ENCODE assay signal across 9 mouse cellular contexts in the genomic region with DNA sequence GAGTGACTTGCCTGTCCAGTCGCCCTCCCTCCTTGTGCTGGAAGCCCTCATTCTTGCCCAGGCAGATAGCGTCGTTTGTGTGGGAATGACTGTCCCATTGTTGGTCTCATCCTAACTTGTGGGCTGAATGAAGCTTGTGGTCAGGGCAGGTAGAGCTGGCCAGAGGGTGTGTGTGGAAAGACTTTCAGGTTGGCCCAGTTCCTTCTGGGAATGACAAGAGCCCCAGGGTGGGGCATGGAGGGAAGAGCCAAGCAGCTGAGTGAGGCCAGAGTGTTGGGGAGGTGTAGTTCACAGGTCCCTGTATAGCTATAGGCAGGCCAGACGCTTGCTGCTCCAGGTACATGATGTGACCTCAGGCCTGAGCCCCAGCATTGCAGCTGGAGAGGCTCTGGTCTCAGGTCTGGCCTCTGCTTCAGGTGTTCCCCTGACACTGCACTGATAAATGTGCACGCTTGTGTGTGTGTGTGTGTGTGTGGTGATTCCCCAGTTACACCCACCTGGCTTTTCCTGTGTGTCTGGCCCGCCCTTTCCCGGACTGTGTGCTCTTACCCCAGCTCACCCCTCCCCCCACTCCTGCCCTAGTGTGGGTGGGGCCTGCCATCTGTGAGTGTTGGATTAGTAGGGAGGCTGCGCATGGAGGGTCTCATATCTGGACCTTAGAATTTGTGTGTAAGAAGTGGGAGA. TPM values are rescaled to one million over a fixed set of nuclear protein-coding genes. Genes with fewer than 3 reads are reported as not detected.
DNase-seq lines count a peak whose midpoint lies in the region; ATAC-seq lines count a peak whose summit lies in the region.
"Had no signal": no experiment of that assay in that cellular context is flagged by ENCODE, and none has a peak within 500 bp of the region (broad histone marks: within the 10 kb centered on the region; RNA-seq: fewer than 3 reads in every experiment).

No protein-coding gene starts in this region.

- no peak overlapping the region for H3K4me2 ChIP-seq in midbrain, embryonic 11.5 days
- H3K4me2 ChIP-seq in midbrain, embryonic 16.5 days (ENCODE audit: low read length): no peak overlapping the region
- peak overlapping the region; percentile 43 for H3K4me2 ChIP-seq in liver, embryonic 12.5 days
- no peak overlapping the region for H3K4me2 ChIP-seq in stomach, embryonic 16.5 days (ENCODE audit: low read depth, low read length)
- H3K4me2 ChIP-seq in forebrain, embryonic 12.5 days: no peak overlapping the region

- H3K27ac ChIP-seq in midbrain, embryonic 11.5 days (ENCODE audit: low read depth, low read length): no peak overlapping the region
- no peak overlapping the region for H3K27ac ChIP-seq in midbrain, embryonic 16.5 days (ENCODE audit: low read length)
- peak overlapping the region; percentile 65 for H3K27ac ChIP-seq in liver, embryonic 12.5 days
- peak overlapping the region; percentile 63; the same call in 1 of the 2 replicates for H3K27ac ChIP-seq in stomach, embryonic 16.5 days (ENCODE audit: low read length)
- no peak overlapping the region for H3K27ac ChIP-seq in forebrain, embryonic 12.5 days
- H3K27ac ChIP-seq: macrophage had no signal

- ATAC-seq in midbrain, embryonic 11.5 days (ENCODE audit: low FRiP score): no peak
- ATAC-seq in midbrain, embryonic 16.5 days: no peak
- ATAC-seq in liver, embryonic 12.5 days: peak; percentile 82
- ATAC-seq in stomach, embryonic 16.5 days (ENCODE audit: insufficient read depth, low FRiP score): peak; percentile 63; the same call in 1 of the 2 replicates
- ATAC-seq in forebrain, embryonic 12.5 days (ENCODE audit: low FRiP score): no peak

- 59% methylated on average over 8 of the region's 8 CpGs for WGBS in midbrain, embryonic 11.5 days
- 76% methylated on average over 8 of the region's 8 CpGs for WGBS in midbrain, embryonic 16.5 days
- 43% methylated on average over 8 of the region's 8 CpGs for WGBS in liver, embryonic 12.5 days (ENCODE audit: insufficient replicate concordance)
- 50% methylated on average over 8 of the region's 8 CpGs for WGBS in stomach, embryonic 16.5 days
- WGBS in forebrain, embryonic 12.5 days: 81% methylated on average over 8 of the region's 8 CpGs

- DNase-seq in adrenal gland, postnatal 25 days: peak; percentile 30
- no peak for DNase-seq in adrenal gland, adult 18-20 months (ENCODE audit: low spot score in 2 of 2)
- DNase-seq in midbrain, embryonic 11.5 days (ENCODE audit: low spot score, missing footprints): peak; percentile 84
- no peak for DNase-seq in gastrocnemius, adult 18-20 months (ENCODE audit: low spot score)

- no peaks in the 10 kb centered on the region for H3K9me3 ChIP-seq in midbrain, embryonic 11.5 days (ENCODE audit: control insufficient read depth, low read length)
- no peaks in the 10 kb centered on the region for H3K9me3 ChIP-seq in midbrain, embryonic 16.5 days (replicated peaks; ENCODE audit: control insufficient read depth, low read length, poor library complexity, severe bottlenecking)
- no peaks in the 10 kb centered on the region for H3K9me3 ChIP-seq in liver, embryonic 12.5 days (replicated peaks)
- no peaks in the 10 kb centered on the region for H3K9me3 ChIP-seq in stomach, embryonic 16.5 days (replicated peaks; ENCODE audit: control insufficient read depth, low read length)
- H3K9me3 ChIP-seq in forebrain, embryonic 12.5 days: no peaks in the 10 kb centered on the region

- H3K4me3 ChIP-seq in midbrain, embryonic 11.5 days (ENCODE audit: low read depth, low read length): no peak overlapping the region
- H3K4me3 ChIP-seq in midbrain, embryonic 16.5 days (ENCODE audit: low read depth, low read length): no peak overlapping the region
- no peak overlapping the region for H3K4me3 ChIP-seq in liver, embryonic 12.5 days
- H3K4me3 ChIP-seq in stomach, embryonic 16.5 days (replicated peaks; ENCODE audit: low read length): no peak overlapping the region
- no peak overlapping the region for H3K4me3 ChIP-seq in forebrain, embryonic 12.5 days (replicated peaks)

- H3K27me3 ChIP-seq in midbrain, embryonic 11.5 days (ENCODE audit: control insufficient read depth, insufficient read depth, low read length): no peaks in the 10 kb centered on the region
- H3K27me3 ChIP-seq in midbrain, embryonic 16.5 days (ENCODE audit: control insufficient read depth, insufficient read depth, low read depth, low read length): no peaks in the 10 kb centered on the region
- H3K27me3 ChIP-seq in liver, embryonic 12.5 days (replicated peaks): no peaks in the 10 kb centered on the region
- H3K27me3 ChIP-seq in stomach, embryonic 16.5 days (ENCODE audit: control insufficient read depth, insufficient read depth, low read length): no peaks in the 10 kb centered on the region
- H3K27me3 ChIP-seq in forebrain, embryonic 12.5 days: no peaks in the 10 kb centered on the region

- H3K9ac ChIP-seq in midbrain, embryonic 11.5 days (ENCODE audit: low read length): no peak overlapping the region
- no peak overlapping the region for H3K9ac ChIP-seq in midbrain, embryonic 16.5 days (ENCODE audit: low read depth, low read length)
- peak overlapping the region; percentile 9 for H3K9ac ChIP-seq in liver, embryonic 12.5 days
- H3K9ac ChIP-seq in stomach, embryonic 16.5 days (ENCODE audit: low read length): no peak overlapping the region
- no peak overlapping the region for H3K9ac ChIP-seq in forebrain, embryonic 12.5 days

- peaks cover 12% of the 10 kb centered on the region for H3K4me1 ChIP-seq in midbrain, embryonic 11.5 days (ENCODE audit: control insufficient read depth, insufficient read depth, low read length)
- H3K4me1 ChIP-seq in midbrain, embryonic 16.5 days (ENCODE audit: control insufficient read depth, insufficient read depth, low read length): peaks cover 8% of the 10 kb centered on the region; the same call in 1 of the 2 replicates
- H3K4me1 ChIP-seq in liver, embryonic 12.5 days: peaks cover 66% of the 10 kb centered on the region
- peaks cover 28% of the 10 kb centered on the region for H3K4me1 ChIP-seq in stomach, embryonic 16.5 days (ENCODE audit: control insufficient read depth, insufficient read depth, low read length)
- H3K4me1 ChIP-seq in forebrain, embryonic 12.5 days: peaks cover 28% of the 10 kb centered on the region

- H3K36me3 ChIP-seq in midbrain, embryonic 11.5 days (ENCODE audit: control insufficient read depth, insufficient read depth, low read length): peaks cover 7% of the 10 kb centered on the region
- H3K36me3 ChIP-seq in midbrain, embryonic 16.5 days (ENCODE audit: control insufficient read depth, insufficient read depth, low read length): peaks cover 25% of the 10 kb centered on the region
- peaks cover 84% of the 10 kb centered on the region for H3K36me3 ChIP-seq in liver, embryonic 12.5 days
- H3K36me3 ChIP-seq in stomach, embryonic 16.5 days (ENCODE audit: control insufficient read depth, insufficient read depth, low read length): peaks cover 16% of the 10 kb centered on the region; the same call in 1 of the 2 replicates
- peaks cover 42% of the 10 kb centered on the region for H3K36me3 ChIP-seq in forebrain, embryonic 12.5 days (replicated peaks)

RNA-seq across cellular contexts. Expression of gene Pgs1, which starts 21.5 kb away (rescaled TPM):
- 58.9 and 60.0 TPM in 2 replicates for total RNA-seq in adrenal gland, postnatal 25 days (2021)
- total RNA-seq in adrenal gland, adult 18-20 months (2021): 10 to 100 TPM; 47.8 to 65.5 TPM
- 40.2 and 42.7 TPM in 2 replicates for polyA plus RNA-seq in midbrain, embryonic 11.5 days (2014; fragmentation: Nextera tagmentation; extraction: Ambion mirVana)
- polyA plus RNA-seq in midbrain, embryonic 16.5 days (2015; fragmentation: Nextera tagmentation; extraction: Ambion mirVana): 61.2 and 62.1 TPM in 2 replicates
- 26.4 and 29.6 TPM in 2 replicates for polyA plus RNA-seq in liver, embryonic 12.5 days (2016; fragmentation: Nextera tagmentation; extraction: Ambion mirVana)
- 32.1 and 37.1 TPM in 2 replicates for polyA plus RNA-seq in stomach, embryonic 16.5 days (2015; fragmentation: Nextera tagmentation; extraction: Ambion mirVana)
- 10 to 100 TPM; 17.6 to 18.5 TPM for total RNA-seq in gastrocnemius, adult 18-20 months (2021)
- polyA plus RNA-seq in forebrain, embryonic 12.5 days (2016; fragmentation: Nextera tagmentation; extraction: Ambion mirVana): 45.3 and 45.9 TPM in 2 replicates

RNA-seq across cellular contexts. Expression of gene Socs3, which starts 37.8 kb away (rescaled TPM):
- total RNA-seq in adrenal gland, postnatal 25 days (2021): 8.8 and 9.0 TPM in 2 replicates
- 1 to 10 TPM; 4.2 to 5.6 TPM for total RNA-seq in adrenal gland, adult 18-20 months (2021)
- 5.5 and 5.9 TPM in 2 replicates for polyA plus RNA-seq in midbrain, embryonic 11.5 days (2014; fragmentation: Nextera tagmentation; extraction: Ambion mirVana)
- 5.9 and 7.2 TPM in 2 replicates for polyA plus RNA-seq in midbrain, embryonic 16.5 days (2015; fragmentation: Nextera tagmentation; extraction: Ambion mirVana)
- 8.6 and 9.8 TPM in 2 replicates for polyA plus RNA-seq in liver, embryonic 12.5 days (2016; fragmentation: Nextera tagmentation; extraction: Ambion mirVana)
- polyA plus RNA-seq in stomach, embryonic 16.5 days (2015; fragmentation: Nextera tagmentation; extraction: Ambion mirVana): 16.1 and 17.4 TPM in 2 replicates
- total RNA-seq in gastrocnemius, adult 18-20 months (2021): 1 to 10 TPM; 3.1 to 6.6 TPM
- polyA plus RNA-seq in forebrain, embryonic 12.5 days (2016; fragmentation: Nextera tagmentation; extraction: Ambion mirVana): 13.5 and 14.7 TPM in 2 replicates

Comparison
In these comparisons a context has a peak if more than half of its experiments do, and no peak if none do; other contexts are left out.
1. DNase-seq: peak in adrenal gland, postnatal 25 days (single experiment) and midbrain, embryonic 11.5 days (single experiment); none in adrenal gland, adult 18-20 months (0 of 2) and gastrocnemius, adult 18-20 months (single experiment).
2. ATAC-seq: peak in liver, embryonic 12.5 days (single experiment) and stomach, embryonic 16.5 days (single experiment); none in midbrain, embryonic 11.5 days (single experiment), midbrain, embryonic 16.5 days (single experiment) and forebrain, embryonic 12.5 days (single experiment).
3. H3K27ac ChIP-seq: peak in liver, embryonic 12.5 days (single experiment) and stomach, embryonic 16.5 days (single experiment); none in midbrain, embryonic 11.5 days (single experiment), midbrain, embryonic 16.5 days (single experiment) and forebrain, embryonic 12.5 days (single experiment).